Mouse (Mus musculus) hindbrain, postnatal 0 days (tissue): ENCODE measurements around the gene Plcl2. TPM values are rescaled to one million over a fixed set of nuclear protein-coding genes. Genes with fewer than 3 reads are reported as not detected.

Experiments used
- ATAC-seq: fragments of 200-750 bp; cut with Nextera tagmentation; 2 replicates; pipeline ENCODE4 v1.8.0; 2017; ENCODE audit warnings: mild to moderate bottlenecking, moderate TSS enrichment, moderate library complexity
- DNase-seq: peaks from one replicate; pipeline ENCODE4 v3.0.0-alpha.2; 2015; ENCODE audit warnings: low spot score
- H3K27ac ChIP-seq: fragments of 300-500 bp; sonication (generic); 2 replicates; pipeline ENCODE4 v1.5.1; 2014; ENCODE audit warnings: mild to moderate bottlenecking
- H3K27me3 ChIP-seq: fragments of 300-500 bp; sonication (generic); 2 replicates; pipeline ENCODE4 v1.6.1; 2014; ENCODE audit warnings: low read length, mixed read lengths; ENCODE audit not compliant: insufficient read depth
- H3K36me3 ChIP-seq: fragments of 300-500 bp; sonication (generic); 2 replicates; pipeline ENCODE4 v1.6.1; 2014; ENCODE audit warnings: low read length, mixed read lengths; ENCODE audit not compliant: insufficient read depth
- H3K4me1 ChIP-seq: fragments of 300-500 bp; sonication (generic); 2 replicates; pipeline ENCODE4 v1.6.1; 2014; ENCODE audit warnings: antibody characterized with exemption, low read length, mixed read lengths; ENCODE audit not compliant: insufficient read depth
- H3K4me2 ChIP-seq: fragments of 300-500 bp; sonication (generic); 2 replicates; pipeline ENCODE4 v1.6.1; 2014; ENCODE audit warnings: low read depth, mild to moderate bottlenecking, low read length, moderate library complexity, mixed read lengths
- H3K4me3 ChIP-seq: fragments of 300-500 bp; sonication (generic); 2 replicates; pipeline ENCODE4 v1.5.1; 2014; ENCODE audit warnings: low read length
- H3K9ac ChIP-seq: fragments of 300-500 bp; sonication (generic); replicated peaks from 2 replicates; pipeline ENCODE4 v1.6.1; 2014; ENCODE audit warnings: mild to moderate bottlenecking, low read length, moderate library complexity, mixed read lengths
- H3K9me3 ChIP-seq: fragments of 300-500 bp; sonication (generic); 2 replicates; pipeline ENCODE4 v1.6.1; 2016; ENCODE audit warnings: low read length, mixed read lengths
- CTCF ChIP-seq: IDR thresholded peaks from 2 replicates; pipeline ENCODE4 v1.5.1; 2016; ENCODE audit warnings: antibody characterized with exemption, control low read depth, low read depth
- WGBS: fragments of 180-500 bp; shearing (Covaris S2); extraction: QIAGEN DNeasy Blood & Tissue Kit; methylation state at CpG from one replicate; pipeline ENCODE4 v1.1.7; 2014; 5-methylcytosine and 5-hydroxymethylcytosine counted together
- polyA plus RNA-seq: library from polyadenylated mRNA; unstranded; fragments of >200 nt; fragmentation: Nextera tagmentation; extraction: Ambion mirVana; gene quantifications from 2 replicates; pipeline ENCODE4 v1.2.1, GENCODE M21; 2015
- total RNA-seq: library from RNA; depleted of rRNA; stranded (reverse); fragments of >200 nt; gene quantifications from 2 replicates; pipeline ENCODE4 v1.2.3, GENCODE M21; 2014; rRNA removed

Plcl2 gene
- 41.2 and 45.1 TPM in 2 replicates for total RNA-seq
- polyA plus RNA-seq, result 7.9 and 8.3 TPM in 2 replicates

DNA sequence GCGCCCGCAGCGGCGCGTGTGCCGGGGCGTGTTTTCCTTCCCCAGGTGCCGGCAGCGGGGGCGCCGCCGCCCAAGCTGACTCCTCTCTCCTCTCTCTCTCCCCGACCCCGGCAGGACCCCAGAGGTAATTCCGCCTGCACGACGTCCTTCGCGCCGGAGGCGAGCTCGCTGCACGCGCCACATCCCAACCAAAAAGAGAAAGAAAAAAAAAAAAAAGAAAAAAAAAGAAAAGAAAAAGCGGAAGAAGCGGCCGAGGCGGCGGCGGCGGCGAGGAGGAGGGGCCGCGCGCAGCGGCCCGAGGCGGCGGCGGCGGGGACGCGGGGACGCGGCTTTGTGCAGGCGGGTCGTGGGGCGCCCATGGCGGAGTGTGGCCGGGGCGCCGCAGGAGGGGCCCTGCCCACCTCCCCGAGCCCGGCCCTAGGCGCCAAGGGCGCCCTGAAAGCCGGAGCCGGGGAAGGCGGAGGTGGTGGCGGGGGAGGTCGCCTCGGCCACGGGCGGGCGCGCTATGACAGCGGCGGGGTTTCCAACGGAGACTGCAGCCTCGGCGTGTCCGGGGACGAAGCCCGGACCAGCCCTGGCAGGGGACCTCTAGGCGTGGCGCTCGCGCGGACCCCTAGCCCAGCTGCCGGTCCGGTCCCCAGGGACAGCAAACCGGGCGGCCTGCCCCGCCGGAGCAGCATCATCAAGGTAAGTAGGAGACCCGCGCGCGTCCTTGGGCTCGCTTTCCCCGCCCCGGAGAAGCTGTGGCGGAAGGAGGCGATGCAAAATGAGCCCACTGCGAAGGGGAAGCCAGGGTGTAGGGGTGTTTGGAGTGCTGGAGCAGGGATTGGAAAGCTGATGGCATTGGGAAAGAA is at the start of gene Plcl2:
Plcl2 (plus strand) TSS at position 153 of the 854 bp plus-strand sequence.
- Histone ChIP-seq H3K4me2 (peak within 1 kb of the TSS; percentile 64), H3K4me1 (peaks cover 6% of the 10 kb centered on the region; the same call in 1 of the 2 replicates), H3K9me3 (no peaks in the 10 kb centered on the region), H3K4me3 (peak within 1 kb of the TSS; percentile 49), H3K9ac (peak within 1 kb of the TSS; percentile 61), H3K27me3 (no peaks in the 10 kb centered on the region), H3K27ac (peak within 1 kb of the TSS; percentile 62), H3K36me3 (no peaks in the 10 kb centered on the region)
- WGBS, result 2% methylated on average over 60 of the region's 95 CpGs
- TF ChIP-seq CTCF, result no peak
- DNase-seq (peak; percentile 67), ATAC-seq (peak; percentile 67)

DNA sequence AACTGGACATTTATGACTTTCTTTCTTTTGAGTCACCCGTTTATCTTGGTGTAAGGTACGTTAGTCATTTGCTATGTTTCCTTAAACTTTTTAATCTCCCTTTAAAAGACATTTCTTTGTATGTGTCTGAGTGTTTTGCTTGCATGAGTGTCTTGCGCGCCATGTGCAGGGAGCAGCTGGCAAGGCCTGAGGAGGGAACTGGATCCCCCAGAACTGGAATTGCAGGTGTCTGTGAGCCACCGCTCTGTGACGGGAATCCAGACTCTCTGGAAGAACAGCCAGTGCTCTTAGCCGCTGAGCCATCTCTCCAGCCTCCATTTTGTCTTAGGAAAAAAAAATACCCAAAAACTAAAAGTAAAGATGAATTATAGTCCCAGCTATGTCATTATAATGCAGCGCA is 48.9 kb upstream of the Plcl2 start:
- H3K27me3 ChIP-seq, result no peaks in the 10 kb centered on the region
- WGBS, result 83% methylated on average over 8 of the region's 8 CpGs
- H3K9me3 ChIP-seq, result no peaks in the 10 kb centered on the region
- no peaks in the 10 kb centered on the region for H3K36me3 ChIP-seq
- DNase-seq, result no peak
- no peaks in the 10 kb centered on the region for H3K4me1 ChIP-seq
- H3K27ac ChIP-seq, result no peak overlapping the region
- TF ChIP-seq CTCF, result no peak
- H3K4me2 ChIP-seq, result no peak overlapping the region
- no peak for ATAC-seq
- H3K4me3 ChIP-seq, result no peak overlapping the region
- no peak overlapping the region for H3K9ac ChIP-seq

DNA sequence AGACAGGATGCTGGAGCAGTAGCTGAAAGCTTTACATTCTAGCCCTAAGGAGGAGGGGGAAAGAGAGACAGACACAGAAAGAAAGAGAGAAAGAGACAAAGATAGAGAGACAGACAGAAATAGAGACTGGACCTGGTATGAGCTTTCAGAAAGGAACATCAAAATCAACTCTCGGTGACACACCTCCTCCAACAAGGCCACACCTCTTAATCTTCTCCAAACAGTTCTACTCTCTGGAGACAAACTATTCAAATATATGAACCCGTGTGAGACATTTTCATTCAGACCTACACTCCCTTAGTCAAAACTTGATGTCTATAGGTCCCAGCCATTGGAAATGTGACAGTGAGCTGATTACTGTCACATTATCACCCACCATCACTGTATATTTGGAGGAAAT is 41.8 kb upstream of the Plcl2 start:
- H3K27ac ChIP-seq, result no peak overlapping the region
- H3K9me3 ChIP-seq, result no peaks in the 10 kb centered on the region
- WGBS, result 93% methylated on average over 2 of the region's 2 CpGs
- TF ChIP-seq CTCF, result no peak
- H3K4me2 ChIP-seq, result no peak overlapping the region
- ATAC-seq (no peak), DNase-seq (no peak)
- H3K4me3 ChIP-seq, result no peak overlapping the region
- no peaks in the 10 kb centered on the region for H3K36me3 ChIP-seq
- no peaks in the 10 kb centered on the region for H3K27me3 ChIP-seq
- no peak overlapping the region for H3K9ac ChIP-seq
- peaks cover 9% of the 10 kb centered on the region; the same call in 1 of the 2 replicates for H3K4me1 ChIP-seq

DNA sequence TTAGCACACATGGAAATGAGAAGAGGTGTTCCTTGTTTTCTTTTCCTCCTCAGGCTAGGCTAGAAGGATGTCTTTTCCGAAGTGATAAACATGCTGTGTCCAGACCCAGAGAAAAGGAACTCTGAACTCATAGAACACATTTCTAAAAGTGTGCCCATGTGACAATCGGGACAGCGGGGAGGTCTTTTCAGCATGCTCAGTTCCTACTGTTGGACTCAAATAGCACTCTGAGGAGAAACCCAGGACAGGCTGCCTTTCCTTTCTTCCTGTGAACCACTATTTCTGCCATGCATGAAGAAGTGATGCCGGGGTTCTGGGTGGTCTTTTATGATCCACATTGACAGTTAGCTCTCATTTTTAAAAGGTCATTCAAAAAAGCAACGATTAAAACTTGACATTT is 40.1 kb upstream of the Plcl2 start:
- H3K27ac ChIP-seq, result no peak overlapping the region
- H3K27me3 ChIP-seq, result no peaks in the 10 kb centered on the region
- no peaks in the 10 kb centered on the region for H3K36me3 ChIP-seq
- H3K9ac ChIP-seq, result no peak overlapping the region
- H3K4me2 ChIP-seq, result no peak overlapping the region
- DNase-seq (peak; percentile 4), ATAC-seq (no peak)
- no peak overlapping the region for H3K4me3 ChIP-seq
- peaks cover 9% of the 10 kb centered on the region; the same call in 1 of the 2 replicates for H3K4me1 ChIP-seq
- 32% methylated on average over 5 of the region's 5 CpGs for WGBS
- no peak for TF ChIP-seq CTCF
- no peaks in the 10 kb centered on the region for H3K9me3 ChIP-seq

DNA sequence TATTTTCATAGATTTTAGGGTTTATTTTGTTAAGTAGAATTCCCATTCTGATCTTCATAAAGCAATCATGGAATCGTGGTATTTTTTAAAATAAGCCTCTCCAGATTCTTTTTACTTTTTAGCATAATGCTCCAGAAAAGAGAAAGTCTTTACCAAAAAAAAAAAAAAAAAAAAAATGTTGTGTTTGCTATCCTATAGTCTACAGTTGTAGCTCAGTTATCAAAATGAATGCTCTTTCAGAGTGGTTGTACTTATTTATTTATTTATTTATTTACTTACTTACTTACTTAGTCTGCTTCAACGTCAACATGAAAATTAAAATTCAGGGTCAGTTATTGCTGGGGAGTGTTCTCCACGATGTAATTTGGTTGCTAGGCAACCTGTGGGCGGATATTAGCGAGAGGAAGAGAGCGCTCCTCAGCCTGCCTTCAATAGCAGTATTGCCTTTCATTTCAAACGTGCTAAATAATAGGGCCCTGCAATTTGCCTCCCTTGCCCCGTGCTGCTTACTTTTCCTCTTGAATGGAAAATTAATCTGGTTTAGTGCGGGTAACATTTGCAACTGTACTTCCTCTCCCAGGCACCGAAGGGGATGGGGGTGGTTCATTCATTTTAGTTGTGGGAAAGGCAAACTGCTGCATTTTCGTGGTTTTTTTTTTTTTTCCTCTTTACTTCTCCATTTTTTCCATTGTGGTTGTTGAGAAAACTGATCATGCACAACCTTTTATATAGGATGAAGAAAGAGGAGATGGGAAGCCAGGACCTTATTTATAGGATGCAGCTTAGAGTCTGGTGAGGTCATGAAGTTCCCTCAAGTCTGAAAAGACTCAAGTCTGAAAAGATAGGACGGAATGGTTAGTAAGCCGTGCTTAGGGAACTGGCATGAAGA is 39.4 kb upstream of the Plcl2 start:
- peak; percentile 83 for ATAC-seq
- Histone ChIP-seq H3K4me3 (peak overlapping the region; percentile 10; the same call in 1 of the 2 replicates), H3K36me3 (no peaks in the 10 kb centered on the region), H3K9me3 (no peaks in the 10 kb centered on the region), H3K27me3 (no peaks in the 10 kb centered on the region), H3K9ac (no peak overlapping the region), H3K4me2 (peak overlapping the region; percentile 48), H3K4me1 (peaks cover 9% of the 10 kb centered on the region; the same call in 1 of the 2 replicates), H3K27ac (peak overlapping the region; percentile 49)
- no peak for TF ChIP-seq CTCF
- DNase-seq, result peak; percentile 83
- 9% methylated on average over 13 of the region's 13 CpGs for WGBS

DNA sequence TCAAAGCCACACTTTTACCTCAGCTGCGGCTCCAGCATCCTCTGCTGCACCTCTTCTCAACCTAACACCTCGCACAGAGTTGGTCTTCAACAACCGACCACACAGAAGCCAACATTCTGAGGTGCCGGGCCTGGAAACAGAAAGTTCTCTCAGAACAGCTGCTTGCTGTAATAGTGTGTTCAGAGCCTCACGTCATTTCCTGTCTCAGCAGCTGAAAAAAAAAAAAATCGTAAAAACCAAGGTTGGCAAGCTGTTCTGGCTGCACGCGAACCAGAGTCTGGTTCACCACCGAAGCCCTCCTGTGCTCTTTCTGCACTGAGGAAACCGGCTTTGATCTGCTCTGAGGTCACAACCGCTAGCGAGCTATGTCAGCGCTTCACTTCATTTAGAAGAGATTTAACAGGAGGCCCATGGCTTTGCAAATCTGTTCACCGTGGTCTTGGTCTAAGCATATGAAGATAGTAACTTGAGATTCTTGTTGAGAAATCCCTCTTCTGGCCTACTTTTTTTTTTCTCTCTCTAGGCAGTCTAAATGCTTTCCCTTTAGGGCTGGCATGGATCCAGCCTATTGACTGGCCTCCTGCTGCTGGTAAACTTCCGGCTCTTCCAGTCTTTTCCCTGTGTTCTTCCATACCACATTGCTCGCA is 38.6 kb upstream of the Plcl2 start:
- Histone ChIP-seq H3K4me1 (peaks cover 9% of the 10 kb centered on the region; the same call in 1 of the 2 replicates), H3K27me3 (no peaks in the 10 kb centered on the region), H3K27ac (peak overlapping the region; percentile 49), H3K36me3 (no peaks in the 10 kb centered on the region), H3K9me3 (no peaks in the 10 kb centered on the region), H3K4me3 (peak overlapping the region; percentile 10; the same call in 1 of the 2 replicates), H3K9ac (no peak overlapping the region), H3K4me2 (peak overlapping the region; percentile 48)
- 20% methylated on average over 16 of the region's 16 CpGs for WGBS
- TF ChIP-seq CTCF, result no peak
- peak; percentile 69 for ATAC-seq
- DNase-seq, result peak; percentile 66
